Mouse (Mus musculus) CD4-positive, CD25-positive, alpha-beta regulatory T cell, adult 4 months (primary cell): ENCODE data around the gene Gm20388. TPM values are rescaled to one million over a fixed set of nuclear protein-coding genes. Genes with fewer than 3 reads are reported as not detected.

ENCODE experiments used
- ATAC-seq: one replicate; pipeline ENCODE4 v1.8.0; 2017
- polyA plus RNA-seq, 2 experiments: library from polyadenylated mRNA; unstranded; fragments of 100-300 nt; shearing (Covaris generic); gene quantifications; one replicate each; pipeline ENCODE4 v1.2.1; 2017

Gm20388 gene
- polyA plus RNA-seq, 2 experiments from 2014 or later: 10.7 to 12.8 TPM

DNA sequence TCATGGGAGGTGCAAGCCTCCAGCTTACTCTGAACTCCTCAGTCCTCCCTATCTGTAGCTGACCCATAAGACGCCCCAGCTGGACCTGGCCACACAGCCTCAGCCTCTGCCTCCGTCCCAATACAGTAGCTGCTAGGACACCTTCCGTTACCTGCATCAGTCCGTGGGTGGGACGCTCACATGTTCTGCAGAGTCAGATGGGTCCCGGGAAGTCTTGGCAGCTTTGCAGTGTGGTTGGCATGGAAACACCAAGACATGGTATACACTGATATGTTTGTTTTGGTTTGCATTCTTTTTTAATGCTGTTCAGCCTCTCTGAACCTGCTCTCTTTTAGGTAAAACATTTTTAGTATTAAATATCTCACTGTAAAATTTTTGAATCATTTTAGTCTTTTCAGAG is 3925.7 kb downstream of the Gm20388 start:
- no peak for ATAC-seq

DNA sequence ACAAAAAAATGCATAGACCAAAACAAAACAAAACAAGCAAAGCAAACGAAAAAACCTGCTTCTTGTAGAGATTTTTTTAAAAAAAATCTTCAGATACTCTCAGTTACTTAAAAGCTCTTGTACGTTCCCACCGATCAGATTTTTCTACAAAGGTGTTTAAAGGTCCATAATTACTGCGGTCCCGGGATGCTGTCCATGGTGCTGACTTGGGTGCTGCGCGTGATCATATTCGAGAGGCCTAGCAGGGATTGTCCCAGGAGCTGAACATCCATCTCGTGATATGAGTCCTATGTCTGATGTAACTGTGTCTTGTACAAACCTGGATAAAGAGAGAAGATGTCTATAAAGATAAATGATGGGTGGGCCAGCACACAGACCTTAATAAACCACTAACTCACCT is 3927.9 kb downstream of the Gm20388 start:
- no peak for ATAC-seq

DNA sequence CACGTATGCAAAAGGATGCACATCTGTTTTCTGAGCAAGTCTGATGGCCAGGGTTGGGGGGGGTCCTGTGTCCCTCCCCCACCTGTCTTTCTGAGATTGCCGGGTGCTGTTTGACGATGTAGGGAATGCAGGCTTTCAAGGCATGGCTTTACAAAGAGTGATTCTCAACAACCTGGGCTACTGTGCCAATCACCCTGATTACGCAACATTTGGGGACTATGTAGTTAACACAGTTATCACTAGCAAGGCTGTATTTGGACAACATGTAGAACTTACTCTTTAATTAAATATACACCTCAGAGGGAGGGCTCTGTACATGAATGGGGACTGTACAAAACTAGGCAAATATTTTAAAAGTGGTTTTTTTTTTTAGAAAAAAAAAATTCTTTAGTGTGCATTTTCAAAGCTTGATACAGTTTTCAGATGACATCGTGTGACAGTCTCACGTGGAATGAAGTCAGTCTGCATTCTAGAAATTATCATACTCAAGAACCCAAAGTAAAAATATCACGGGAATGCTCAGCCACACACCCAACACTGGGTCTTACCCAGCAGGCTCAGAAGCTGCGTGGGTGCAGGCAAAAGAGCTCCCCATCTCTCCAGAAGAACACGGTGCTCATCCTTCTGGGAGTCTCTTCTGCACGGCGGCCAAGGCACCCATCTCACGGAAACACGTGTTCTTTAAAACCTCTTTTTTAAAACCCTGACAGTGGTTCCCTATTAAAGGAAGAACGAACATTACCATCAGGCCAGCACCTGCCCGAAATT is 3930.1 kb downstream of the Gm20388 start:
- no peak for ATAC-seq

DNA sequence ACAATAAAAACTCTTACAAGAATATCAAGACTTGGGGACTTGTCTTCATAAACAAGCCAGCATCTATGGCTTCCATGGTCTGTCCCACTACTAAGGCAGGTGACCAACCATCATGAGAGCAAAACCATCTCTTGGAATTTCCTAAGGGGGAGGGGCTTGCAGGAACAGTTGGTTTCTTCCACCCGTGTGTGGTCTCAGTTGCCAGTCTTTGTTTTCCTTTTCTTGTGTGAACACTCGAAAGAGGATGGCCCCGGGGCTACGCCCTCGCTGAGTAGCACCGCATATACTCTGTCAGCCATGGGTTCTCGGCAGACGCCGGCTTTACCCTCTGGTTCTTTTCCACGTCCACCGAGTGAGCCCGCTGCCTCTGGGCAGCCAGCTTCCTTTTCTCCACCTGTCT is 3931.4 kb downstream of the Gm20388 start:
- ATAC-seq: no peak

DNA sequence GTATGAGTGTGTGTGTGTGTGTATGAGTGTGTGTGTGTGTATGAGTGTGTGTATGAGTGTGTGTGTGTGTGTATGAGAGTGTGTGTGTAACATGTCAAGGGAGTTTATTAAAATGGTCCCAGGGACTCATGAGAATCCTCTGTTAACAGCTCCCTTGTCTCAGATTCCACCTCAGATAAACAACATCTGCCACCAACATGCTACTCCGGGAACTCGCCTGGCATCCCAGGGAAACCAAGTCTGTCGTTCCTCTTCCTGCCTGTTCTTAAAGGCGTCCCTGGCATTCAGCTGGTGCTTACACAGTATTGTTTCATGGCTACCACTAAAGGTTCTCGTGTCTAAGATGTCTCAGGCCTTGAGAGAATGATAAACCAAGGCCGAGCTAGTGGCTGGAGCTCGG is 3933.7 kb downstream of the Gm20388 start:
- no peak for ATAC-seq

DNA sequence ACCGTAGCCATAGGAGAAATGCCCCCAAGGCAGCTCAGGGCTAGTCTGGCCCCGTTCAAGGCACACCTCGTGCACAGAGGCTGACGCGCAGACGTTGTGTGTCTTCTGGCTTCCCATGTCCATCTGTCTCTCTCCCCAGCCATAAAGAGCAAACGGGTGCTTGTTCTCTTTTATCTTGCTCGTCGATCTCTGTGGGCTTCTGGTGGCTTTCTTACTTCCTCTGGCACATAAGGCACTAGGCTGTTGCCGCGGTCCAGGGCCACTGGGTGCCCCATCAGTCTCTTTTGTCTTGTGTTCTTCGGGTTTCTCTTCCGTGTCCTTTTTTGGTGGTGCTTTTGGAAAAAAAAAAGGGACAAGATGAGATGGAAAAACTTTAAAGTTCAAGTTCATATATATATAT is 3934.5 kb downstream of the Gm20388 start:
- ATAC-seq: no peak

DNA sequence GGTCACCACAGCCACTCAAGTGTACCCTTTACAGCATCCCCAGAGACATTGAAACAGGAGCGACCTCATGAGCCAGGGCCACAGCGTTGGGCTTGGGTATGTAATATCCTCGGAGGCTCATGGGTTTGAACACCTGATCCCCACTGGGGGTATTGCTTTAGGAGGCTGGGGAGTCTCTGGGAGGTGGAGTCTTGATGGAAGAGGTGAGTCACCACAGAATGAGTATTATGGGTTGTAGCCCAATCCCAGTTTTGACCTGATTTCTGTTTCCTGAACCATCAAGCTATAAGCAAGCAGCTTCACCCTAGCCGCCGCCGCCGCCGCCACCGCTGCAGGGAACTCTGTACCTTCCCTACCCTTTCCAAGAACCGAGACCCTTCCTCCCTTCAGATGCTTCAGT is 3935.3 kb downstream of the Gm20388 start:
- ATAC-seq: no peak

DNA sequence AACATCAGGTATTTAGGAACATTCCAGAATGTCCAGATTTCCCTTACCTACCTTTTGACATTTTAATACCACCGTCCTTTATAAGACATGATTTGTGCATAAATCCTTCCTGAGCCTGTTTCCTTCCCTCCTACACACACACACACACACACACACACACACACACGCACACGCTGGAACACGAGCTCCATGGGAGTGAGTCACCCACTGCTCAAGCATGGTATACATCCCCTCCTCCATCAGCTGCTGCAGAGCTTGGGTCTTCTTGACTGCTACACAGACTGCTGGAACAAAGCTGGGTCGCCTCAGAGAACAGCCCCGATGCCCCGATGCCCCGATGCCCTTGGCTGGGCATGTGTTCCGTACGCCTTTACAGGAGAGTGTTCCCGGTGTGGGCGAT is 3935.9 kb downstream of the Gm20388 start:
- no peak for ATAC-seq

DNA sequence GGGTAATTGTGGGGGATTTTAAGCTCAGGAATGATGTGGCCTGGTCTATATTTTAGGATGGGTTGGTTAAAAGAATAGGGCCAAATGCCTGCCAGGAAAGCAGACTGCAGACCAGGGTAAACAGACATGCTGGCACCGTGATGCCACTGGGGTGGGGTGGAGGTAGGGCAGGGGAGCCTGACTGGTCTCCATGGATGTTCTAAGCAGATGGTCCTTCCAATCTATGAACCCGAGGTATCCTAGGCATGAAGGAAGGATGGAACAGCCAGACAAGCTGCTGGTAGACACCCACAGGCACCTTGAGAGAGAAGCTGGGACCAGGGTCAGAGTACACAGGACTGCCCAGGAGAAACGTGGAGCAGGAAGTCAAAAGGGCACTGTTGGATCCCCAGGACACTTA is 3936.9 kb downstream of the Gm20388 start:
- ATAC-seq: no peak

DNA sequence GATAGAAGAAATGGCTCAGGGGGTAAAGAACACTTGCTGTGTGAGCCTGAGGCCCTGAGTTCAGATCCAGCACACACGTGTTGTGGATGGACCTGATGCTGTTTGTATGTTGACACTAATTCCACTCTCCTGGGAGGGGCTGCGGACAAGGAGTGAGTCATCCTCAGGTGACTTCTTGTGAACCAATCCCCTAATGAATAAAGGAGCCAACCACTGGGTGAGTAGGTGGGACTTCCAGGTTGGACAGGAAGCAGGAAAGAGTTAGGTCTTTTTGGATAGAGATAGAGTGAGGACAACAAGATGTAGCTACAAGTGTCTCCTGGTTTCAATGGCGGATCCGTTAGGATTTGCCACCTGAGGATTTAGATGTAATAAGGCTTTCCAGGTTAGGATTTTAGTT is 3938.7 kb downstream of the Gm20388 start:
- ATAC-seq: no peak

DNA sequence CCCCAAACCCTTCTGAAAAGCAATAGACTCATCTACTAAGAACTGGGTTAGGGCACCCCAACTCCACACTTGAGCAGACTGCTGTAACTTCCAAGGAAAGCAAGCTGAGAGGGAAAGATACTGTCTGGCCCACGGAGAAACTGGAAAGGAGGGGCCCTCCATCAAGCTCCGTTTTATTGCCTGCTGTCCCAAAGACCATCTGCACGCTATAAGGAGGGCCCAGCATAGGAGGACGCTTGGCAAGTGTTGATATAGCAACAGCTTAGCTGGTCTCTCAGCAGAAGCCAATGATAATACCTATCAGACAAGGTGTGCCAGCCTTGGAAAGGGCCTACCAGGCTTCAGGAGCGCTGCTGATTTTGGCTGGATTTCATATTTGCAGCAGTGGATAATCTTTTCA is 3940.9 kb downstream of the Gm20388 start:
- ATAC-seq: no peak

DNA sequence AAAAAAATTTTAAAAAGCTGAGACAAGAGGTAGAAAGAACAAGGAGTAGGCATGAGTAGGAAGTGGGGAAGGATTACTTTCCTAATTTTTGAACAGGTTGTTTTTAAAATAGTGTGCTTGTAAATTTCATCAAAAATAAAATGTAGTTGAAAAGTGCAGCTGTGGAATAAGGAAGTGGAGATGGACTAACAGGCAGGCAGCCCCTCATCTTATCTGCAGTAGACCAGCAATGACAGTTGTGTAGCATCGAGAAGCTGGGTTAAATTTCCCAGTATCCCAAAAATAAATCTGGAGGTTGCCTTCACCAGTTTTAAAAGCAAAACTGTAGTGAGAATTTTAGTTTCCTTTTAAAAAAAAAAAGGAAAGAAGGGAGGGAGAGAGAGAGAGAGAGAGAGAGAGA is 3943.6 kb downstream of the Gm20388 start:
- ATAC-seq: no peak

DNA sequence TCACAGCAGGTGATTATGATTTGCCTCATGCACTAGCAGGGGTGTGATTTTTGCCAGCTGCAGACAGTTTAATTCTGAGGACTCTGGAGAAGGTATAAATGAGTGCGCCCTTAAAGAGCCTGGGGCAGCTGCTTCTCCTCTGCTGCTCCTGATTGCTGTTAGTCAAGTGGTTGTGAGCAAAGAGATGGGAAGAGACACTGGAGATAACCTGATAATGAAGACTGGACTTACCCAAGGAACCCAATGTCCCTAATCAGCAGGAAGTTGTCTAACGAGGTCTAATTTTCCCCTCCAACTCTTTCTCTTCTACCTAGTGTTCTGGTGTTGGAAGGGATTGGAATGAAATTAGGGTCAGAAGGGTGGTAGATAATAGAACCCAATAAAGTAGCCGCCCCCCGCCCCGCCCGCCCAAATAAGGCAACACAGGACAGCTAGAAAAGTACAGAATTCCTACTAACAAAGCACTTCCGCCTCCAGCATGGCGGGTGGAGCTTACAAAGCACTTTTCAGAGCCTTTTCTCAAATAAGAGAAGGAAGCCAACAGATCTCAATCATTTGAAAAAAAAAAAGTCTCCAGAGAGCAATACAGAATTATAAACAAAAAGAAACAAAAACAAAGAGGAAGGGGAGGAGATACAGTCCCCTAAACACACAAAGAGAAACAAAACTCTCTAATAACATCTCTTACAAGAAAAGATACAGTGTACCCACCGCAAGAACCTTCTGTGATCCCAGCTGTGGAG is 3944.3 kb downstream of the Gm20388 start:
- no peak for ATAC-seq

DNA sequence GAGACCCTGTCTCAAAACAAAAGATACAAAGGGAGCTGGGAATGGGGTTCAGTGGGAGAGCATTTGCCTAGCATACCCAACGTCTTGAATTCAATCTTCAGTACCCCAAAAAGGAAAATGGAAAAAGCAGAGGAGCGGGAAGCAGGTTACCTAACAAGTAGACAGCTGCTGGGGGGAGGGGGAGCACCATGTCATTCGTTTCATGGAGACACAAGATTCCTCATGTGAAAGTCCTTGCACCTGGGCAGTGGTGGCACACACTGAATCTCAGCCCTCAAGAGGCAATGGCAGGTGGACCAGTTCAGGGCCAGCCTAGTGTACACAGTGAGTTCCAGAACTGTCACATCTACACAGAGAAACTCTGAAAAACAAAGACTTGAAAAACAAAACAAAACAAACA is 3946.7 kb downstream of the Gm20388 start:
- no peak for ATAC-seq

DNA sequence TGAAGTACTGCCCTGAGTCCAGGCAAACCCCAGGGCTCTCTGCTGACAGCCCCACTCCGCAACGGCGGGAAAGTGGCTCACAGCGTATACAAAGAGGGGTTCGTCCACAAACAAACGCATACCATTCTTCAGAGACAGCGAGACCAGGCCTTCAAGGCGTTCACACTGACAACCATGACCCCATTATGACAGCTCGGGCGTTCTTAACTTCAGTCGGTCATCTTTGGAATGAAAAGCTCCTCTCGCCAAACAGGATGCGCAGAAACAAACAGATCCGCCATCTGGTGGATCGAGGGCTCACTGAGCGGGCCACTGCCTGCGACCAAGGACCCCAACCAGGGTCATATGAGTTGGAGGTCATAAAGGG is 3947.9 kb downstream of the Gm20388 start:
- ATAC-seq: peak; percentile 3

DNA sequence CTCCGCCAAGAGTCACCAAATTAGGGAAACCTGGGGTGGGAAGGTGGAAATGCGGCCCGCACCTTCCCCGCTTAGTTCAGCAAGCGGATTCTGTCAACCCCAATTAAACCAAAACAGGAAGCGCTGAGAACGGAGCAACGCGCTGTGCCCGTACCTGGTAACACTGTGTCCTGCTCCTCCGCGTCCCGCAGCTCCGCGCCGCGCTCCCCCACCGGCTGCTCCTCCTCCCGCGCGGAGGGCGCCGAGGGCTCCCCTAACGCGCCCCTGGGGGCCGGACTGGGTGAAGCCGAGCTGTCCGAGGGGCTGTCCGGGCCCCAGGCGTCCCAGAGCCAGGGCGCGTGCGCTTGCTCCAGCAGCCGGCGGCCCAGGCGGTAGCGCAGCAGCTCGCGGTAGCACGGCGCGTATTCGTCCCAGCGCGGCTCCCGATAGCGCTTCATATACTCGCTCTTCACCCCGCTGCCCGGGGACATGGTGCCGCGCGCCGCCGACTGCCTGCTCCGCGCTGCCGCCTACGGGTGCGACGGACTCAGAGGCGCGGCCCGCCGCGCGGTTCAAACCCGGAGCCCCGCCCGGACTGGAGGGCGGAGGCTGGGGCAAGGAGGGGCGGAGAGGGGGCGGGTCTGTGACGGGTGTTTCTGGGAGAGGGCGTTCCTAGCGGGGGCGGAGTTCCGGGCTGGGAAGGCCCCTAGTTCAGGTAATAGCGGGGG is 3948.5 kb downstream of the Gm20388 start:
- ATAC-seq: peak; percentile 92

DNA sequence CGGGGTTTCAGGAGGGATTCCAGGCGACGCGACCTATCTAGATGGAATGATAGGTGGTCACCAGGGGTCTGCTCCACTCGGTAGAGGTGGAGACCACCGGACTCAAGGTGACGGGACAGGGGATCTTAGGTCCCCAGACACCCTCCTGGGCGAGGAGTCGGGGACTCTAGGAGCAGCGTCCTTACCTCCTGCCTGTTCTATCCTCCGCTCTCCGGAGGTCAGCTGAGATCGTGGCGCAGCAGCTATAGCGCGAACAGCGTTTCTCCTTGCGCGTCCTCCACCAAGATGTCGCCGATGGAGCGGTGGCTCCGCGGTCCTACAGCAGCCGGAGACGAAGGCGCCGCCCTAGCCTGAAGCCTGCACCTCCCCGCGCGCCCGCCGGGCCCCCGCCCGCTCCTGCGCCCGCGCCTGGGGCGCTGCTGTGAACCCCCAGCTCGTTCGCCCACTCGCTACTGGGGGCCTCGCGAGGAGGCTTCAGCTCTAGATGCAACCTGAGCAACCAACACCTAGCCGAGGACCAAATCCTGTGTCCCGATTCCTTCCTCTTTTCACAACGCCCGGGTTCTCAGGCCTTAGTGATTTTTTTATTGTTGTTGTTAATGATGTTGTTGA is 3949.1 kb downstream of the Gm20388 start, which contains the start of gene Ccsap:
TSS of gene Ccsap (minus strand) at position 562 of the 612 bp plus-strand sequence.
- ATAC-seq: peak; percentile 60

DNA sequence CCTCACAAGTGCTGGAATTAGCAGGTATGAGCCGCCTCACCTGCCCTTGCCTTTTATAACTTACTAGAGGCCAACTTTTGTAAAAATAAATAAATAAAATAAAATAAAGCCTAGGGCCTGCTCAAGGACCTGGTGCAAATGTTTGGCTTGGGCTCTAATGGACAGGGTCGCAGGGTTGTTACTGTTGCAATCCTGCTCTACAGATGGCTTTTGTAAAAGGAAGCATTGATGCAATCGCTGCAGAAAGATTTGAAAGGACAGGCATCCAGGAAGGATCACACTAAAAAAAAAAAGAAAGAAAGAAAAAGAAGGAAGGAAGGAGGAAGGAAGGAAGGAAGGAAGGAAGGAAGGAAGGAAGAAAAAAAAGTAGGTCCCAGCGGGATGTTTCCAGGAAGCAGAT is 3949.7 kb downstream of the Gm20388 start:
- ATAC-seq: no peak

DNA sequence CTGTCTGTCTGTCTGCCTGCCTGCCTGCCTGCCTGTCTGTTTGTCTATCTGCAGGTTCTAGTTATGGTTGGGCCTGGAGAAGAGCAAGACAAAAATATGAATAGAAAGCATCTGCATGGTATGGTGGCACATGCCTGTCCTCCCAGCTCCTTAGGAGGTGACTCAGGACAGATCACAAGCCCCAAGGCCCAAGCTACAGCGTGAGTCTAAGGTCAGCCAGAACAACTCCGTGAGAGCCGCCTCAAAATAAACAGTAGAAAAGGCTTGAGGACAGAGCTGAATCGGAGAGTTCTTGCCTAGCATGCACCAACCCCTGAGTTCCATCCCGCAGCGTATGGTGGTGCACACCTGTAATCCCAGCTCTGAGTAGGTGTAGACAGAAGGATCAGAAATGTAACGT is 3955.1 kb downstream of the Gm20388 start:
- ATAC-seq: no peak

DNA sequence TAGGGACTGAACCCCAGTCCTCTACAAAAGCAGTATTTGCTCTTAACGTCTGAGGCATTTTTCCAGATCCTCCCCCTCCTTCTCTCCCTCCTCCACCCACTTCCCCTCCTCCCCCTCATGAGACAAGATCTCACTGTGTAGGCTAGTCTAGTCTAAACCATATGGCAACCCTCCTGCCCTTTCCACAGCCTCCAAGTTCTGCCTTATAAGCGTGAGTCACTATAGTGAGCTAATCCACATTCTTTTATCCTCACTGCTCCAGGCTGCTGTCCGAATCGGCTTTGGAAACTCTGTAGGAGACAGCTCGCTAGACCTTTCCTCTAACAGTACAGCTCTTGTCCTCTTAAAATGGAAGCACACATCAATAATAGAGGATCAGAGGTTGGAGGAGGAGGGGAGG is 3956.3 kb downstream of the Gm20388 start:
- ATAC-seq: no peak

DNA sequence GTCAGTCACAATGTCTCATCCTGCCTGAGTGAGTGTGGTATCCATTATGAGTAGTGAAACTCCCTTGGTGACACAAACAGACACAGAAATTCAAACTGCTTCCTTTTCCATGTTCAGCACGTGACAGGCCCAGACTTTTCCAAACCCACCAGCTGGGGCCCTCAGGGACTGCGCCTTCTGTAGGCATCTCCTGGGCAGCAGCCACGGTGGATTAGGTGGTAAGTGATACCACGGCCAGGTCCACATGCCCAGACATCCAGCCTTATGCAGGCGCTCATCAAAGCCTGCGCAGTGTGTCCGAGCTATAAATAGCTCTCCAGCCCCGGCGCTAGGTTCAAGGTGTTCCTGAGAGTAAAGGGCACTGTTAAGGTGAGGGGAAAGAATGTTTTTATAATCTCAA is 3961.4 kb downstream of the Gm20388 start:
- ATAC-seq: no peak

DNA sequence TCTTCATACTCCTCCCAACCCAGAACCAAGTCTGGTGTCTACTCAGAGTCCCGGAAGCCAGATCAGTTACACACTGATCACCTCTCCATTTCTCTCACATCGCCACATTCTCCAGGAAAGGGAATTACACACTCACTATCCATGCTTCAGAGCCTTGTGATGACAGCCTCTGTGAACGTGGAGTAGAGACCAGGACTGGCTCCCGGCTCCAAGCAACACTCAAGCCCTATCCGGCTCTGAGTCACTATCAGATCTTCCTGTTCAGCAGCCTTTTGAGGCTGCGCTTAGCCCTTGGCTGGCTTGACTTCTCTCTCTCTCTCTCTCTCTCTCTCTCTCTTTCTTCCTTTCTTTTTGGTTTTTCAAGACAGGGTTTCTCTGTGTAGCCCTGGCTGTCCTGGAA is 3962.7 kb downstream of the Gm20388 start:
- no peak for ATAC-seq

DNA sequence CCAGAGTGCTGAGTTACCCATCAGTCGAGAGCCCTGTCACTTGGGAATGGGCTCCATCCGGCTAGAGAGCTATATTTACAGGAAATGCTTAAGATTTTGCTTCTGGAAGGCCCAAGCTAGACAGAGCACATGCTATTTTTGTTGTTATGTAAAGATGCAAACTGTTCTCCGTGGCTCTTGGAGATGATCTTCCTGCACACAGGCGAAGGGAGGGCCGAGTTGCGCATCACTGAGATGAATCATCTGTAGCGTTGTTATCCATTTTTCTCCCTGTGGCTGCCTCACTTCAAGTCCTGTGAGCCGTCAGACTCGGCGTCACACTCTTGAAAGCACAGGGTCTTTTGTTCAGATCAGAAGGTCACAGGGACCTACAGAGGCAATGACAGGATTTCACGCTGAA is 3963.7 kb downstream of the Gm20388 start:
- ATAC-seq: no peak
